Mouse (Mus musculus) ES-E14 (cell line): Measurements from ENCODE around the gene Ank3.

Experiments used
- CHD2 ChIP-seq: IDR thresholded peaks from 2 replicates; pipeline ENCODE4 v1.6.1; 2014; ENCODE audit warnings: mild to moderate bottlenecking, low read depth, low read length, inconsistent platforms
- HCFC1 ChIP-seq: IDR thresholded peaks from 2 replicates; pipeline ENCODE4 v1.6.1; 2012; ENCODE audit warnings: low read length, inconsistent platforms, borderline replicate concordance; ENCODE audit not compliant: insufficient read depth
- MAFK ChIP-seq: IDR thresholded peaks from 2 replicates; pipeline ENCODE4 v1.6.1; 2014; ENCODE audit warnings: mild to moderate bottlenecking, low read depth, low read length, inconsistent platforms; ENCODE audit not compliant: insufficient read depth
- ZNF384 ChIP-seq: IDR thresholded peaks from 2 replicates; pipeline ENCODE4 v1.6.1; 2012; ENCODE audit warnings: low read depth, low read length, inconsistent platforms

GRCm38 (mm10) chr10:69650074-69650473 is 251.5 kb downstream of the Ank3 start:
- TF ChIP-seq ZNF384 (no peak), MAFK (no peak), HCFC1 (no peak), CHD2 (no peak)
